Mouse (Mus musculus): ENCODE results near the gene Zfp248. TPM values are rescaled to one million over a fixed set of nuclear protein-coding genes. Genes with fewer than 3 reads are reported as not detected.

Gene Zfp248
- total RNA-seq, 2 experiments from 2014 or later: 1.3 to 3.3 TPM

DNA sequence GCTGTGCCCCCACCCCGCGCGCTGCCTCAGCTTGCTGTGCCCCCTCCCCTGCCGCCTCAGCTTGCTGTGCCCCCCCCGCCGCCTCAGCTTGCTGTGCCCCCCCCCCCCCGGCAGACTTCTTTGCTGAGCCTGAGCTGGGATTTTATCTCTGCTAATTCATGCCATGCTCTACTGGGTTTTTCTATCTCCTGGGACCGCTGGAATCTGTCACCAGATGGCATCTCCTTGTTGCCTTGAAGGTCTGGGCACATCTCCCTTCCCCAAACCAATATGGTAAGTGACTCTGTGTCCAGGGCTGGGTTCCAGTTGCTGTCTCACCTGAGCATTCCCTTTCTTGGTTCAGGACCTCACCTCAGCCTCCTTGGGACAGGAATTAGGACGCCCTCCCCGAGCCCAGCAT lies 77.7 kb downstream of the Zfp248 start:
- no peak for ATAC-seq (replicated peaks; ENCODE audit: poor library complexity)

Other genes starting within 250 kb of the Zfp248 start
- 34.2 and 39.2 TPM in 2 replicates for gene Bms1, start 36.1 kb downstream of the Zfp248 start, total RNA-seq (2015)
- 81.0 and 111 TPM in 2 replicates for gene Bms1, start 36.1 kb downstream of the Zfp248 start, total RNA-seq (2017)
- gene Zfp9, start 23.8 kb upstream of the Zfp248 start, total RNA-seq (2015): 0.15 and 0.57 TPM in 2 replicates
- 0.07 and 0.17 TPM in 2 replicates for gene Zfp9, start 23.8 kb upstream of the Zfp248 start, total RNA-seq (2017)
- gene Ankrd26, start 106.7 kb upstream of the Zfp248 start, total RNA-seq (2015): 8.6 and 14.6 TPM in 2 replicates
- 15.0 and 19.7 TPM in 2 replicates for gene Ankrd26, start 106.7 kb upstream of the Zfp248 start, total RNA-seq (2017)

Data from megakaryocyte progenitor cell, adult 5-6 weeks (primary cell).